Mouse (Mus musculus): ENCODE measurements around the gene Nxnl2. TPM values are rescaled to one million over a fixed set of nuclear protein-coding genes. Genes with fewer than 3 reads are reported as not detected.

Nxnl2 gene
- polyA plus RNA-seq, 1 experiment from 2014 or later: 0.72 TPM

- no peak overlapping the region for H3K4me2 ChIP-seq (ENCODE audit: low read depth, low read length, severe bottlenecking)
- WGBS: 75% methylated on average over 2 of the region's 2 CpGs
- no peak for DNase-seq (ENCODE audit: low spot score)
- H3K9ac ChIP-seq (ENCODE audit: low read length): no peak overlapping the region
- H3K4me1 ChIP-seq (replicated peaks; ENCODE audit: control insufficient read depth, insufficient read depth, low read length): no peaks in the 10 kb centered on the region
- H3K27ac ChIP-seq (ENCODE audit: low read depth, low read length): no peak overlapping the region
- ATAC-seq (replicated peaks; ENCODE audit: low FRiP score): no peak
- H3K36me3 ChIP-seq (ENCODE audit: control insufficient read depth, insufficient read depth, low read length): peaks cover 2% of the 10 kb centered on the region; the same call in 1 of the 2 replicates
- H3K27me3 ChIP-seq (ENCODE audit: control insufficient read depth, insufficient read depth, low read length): no peaks in the 10 kb centered on the region
- H3K4me3 ChIP-seq (ENCODE audit: low read depth, low read length): no peak overlapping the region
- H3K9me3 ChIP-seq (ENCODE audit: control insufficient read depth, low read length): no peaks in the 10 kb centered on the region
These were observed 33.7 kb upstream of the Nxnl2 start for GRCm38 (mm10) chr13:51136996-51137701.

DNA sequence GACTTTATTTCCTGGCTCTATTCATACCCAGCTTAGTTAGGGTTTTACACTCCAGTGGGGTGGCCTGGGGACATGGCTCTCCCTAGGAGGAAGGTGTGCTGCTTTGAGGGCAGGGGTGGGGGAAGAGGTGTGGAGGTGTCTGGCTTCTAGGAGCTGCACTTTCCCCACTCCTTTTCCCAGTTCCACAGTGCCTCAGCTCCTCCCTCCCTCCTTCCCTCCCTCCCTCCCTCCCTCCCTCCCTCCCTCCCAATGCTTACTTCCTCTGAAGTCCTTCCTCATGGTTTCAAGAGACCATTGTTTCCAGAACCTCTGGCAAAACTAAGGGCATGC, 33.2 kb upstream of the Nxnl2 start:
- Histone ChIP-seq H3K9ac (ENCODE audit: low read length) (no peak overlapping the region), H3K27ac (ENCODE audit: low read depth, low read length) (no peak overlapping the region), H3K4me1 (replicated peaks; ENCODE audit: control insufficient read depth, insufficient read depth, low read length) (no peaks in the 10 kb centered on the region), H3K4me2 (ENCODE audit: low read depth, low read length, severe bottlenecking) (no peak overlapping the region), H3K4me3 (ENCODE audit: low read depth, low read length) (no peak overlapping the region), H3K27me3 (ENCODE audit: control insufficient read depth, insufficient read depth, low read length) (no peaks in the 10 kb centered on the region), H3K9me3 (ENCODE audit: control insufficient read depth, low read length) (no peaks in the 10 kb centered on the region), H3K36me3 (ENCODE audit: control insufficient read depth, insufficient read depth, low read length) (peaks cover 2% of the 10 kb centered on the region; the same call in 1 of the 2 replicates)
- ATAC-seq (replicated peaks; ENCODE audit: low FRiP score): no peak
- no peak for DNase-seq (ENCODE audit: low spot score)

- no peak overlapping the region for H3K9ac ChIP-seq (ENCODE audit: low read length)
- no peak overlapping the region for H3K4me3 ChIP-seq (ENCODE audit: low read depth, low read length)
- no peak for ATAC-seq (replicated peaks; ENCODE audit: low FRiP score)
- no peaks in the 10 kb centered on the region; the same call in 1 of the 2 replicates for H3K36me3 ChIP-seq (ENCODE audit: control insufficient read depth, insufficient read depth, low read length)
- no peaks in the 10 kb centered on the region for H3K27me3 ChIP-seq (ENCODE audit: control insufficient read depth, insufficient read depth, low read length)
- WGBS: 74% methylated on average over 1 of the region's 1 CpGs
- H3K27ac ChIP-seq (ENCODE audit: low read depth, low read length): no peak overlapping the region
- no peak for DNase-seq (ENCODE audit: low spot score)
- H3K9me3 ChIP-seq (ENCODE audit: control insufficient read depth, low read length): no peaks in the 10 kb centered on the region
- no peak overlapping the region for H3K4me2 ChIP-seq (ENCODE audit: low read depth, low read length, severe bottlenecking)
- H3K4me1 ChIP-seq (replicated peaks; ENCODE audit: control insufficient read depth, insufficient read depth, low read length): no peaks in the 10 kb centered on the region
These were observed 23.7 kb upstream of the Nxnl2 start for GRCm38 (mm10) chr13:51147106-51147505.

GRCm38 (mm10) chr13:51152966-51153669, 17.7 kb upstream of the Nxnl2 start:
- no peak overlapping the region for H3K4me3 ChIP-seq (ENCODE audit: low read depth, low read length)
- ATAC-seq (replicated peaks; ENCODE audit: low FRiP score): no peak
- H3K4me2 ChIP-seq (ENCODE audit: low read depth, low read length, severe bottlenecking): no peak overlapping the region
- H3K9ac ChIP-seq (ENCODE audit: low read length): no peak overlapping the region
- no peak overlapping the region for H3K27ac ChIP-seq (ENCODE audit: low read depth, low read length)
- H3K9me3 ChIP-seq (ENCODE audit: control insufficient read depth, low read length): no peaks in the 10 kb centered on the region
- no peaks in the 10 kb centered on the region for H3K27me3 ChIP-seq (ENCODE audit: control insufficient read depth, insufficient read depth, low read length)
- 84% methylated on average over 4 of the region's 4 CpGs for WGBS
- H3K4me1 ChIP-seq (replicated peaks; ENCODE audit: control insufficient read depth, insufficient read depth, low read length): no peaks in the 10 kb centered on the region
- H3K36me3 ChIP-seq (ENCODE audit: control insufficient read depth, insufficient read depth, low read length): peaks cover 2% of the 10 kb centered on the region; the same call in 1 of the 2 replicates
- no peak for DNase-seq (ENCODE audit: low spot score)

DNA sequence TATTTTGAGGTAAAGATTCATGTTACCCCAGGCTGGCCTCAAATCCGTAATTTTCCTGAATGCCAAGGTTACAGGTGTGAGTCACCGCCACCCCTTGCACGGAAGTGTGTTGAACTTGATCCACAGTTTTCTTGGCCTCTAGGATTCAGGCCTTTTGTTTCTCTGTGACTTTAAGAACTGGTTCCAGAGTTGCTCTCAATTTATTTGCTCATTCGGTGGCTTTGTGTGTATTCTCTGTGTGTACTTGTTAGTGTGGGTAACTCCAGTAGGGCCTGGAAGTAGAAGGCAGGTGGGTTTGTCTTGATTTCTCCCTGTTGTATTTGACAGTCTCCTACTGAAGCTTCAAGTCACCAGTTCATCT, 17.2 kb upstream of the Nxnl2 start:
- DNase-seq (ENCODE audit: low spot score) (no peak), ATAC-seq (replicated peaks; ENCODE audit: low FRiP score) (no peak)
- Histone ChIP-seq H3K9ac (ENCODE audit: low read length) (no peak overlapping the region), H3K4me3 (ENCODE audit: low read depth, low read length) (no peak overlapping the region), H3K4me1 (replicated peaks; ENCODE audit: control insufficient read depth, insufficient read depth, low read length) (no peaks in the 10 kb centered on the region), H3K9me3 (ENCODE audit: control insufficient read depth, low read length) (no peaks in the 10 kb centered on the region), H3K27ac (ENCODE audit: low read depth, low read length) (no peak overlapping the region), H3K27me3 (ENCODE audit: control insufficient read depth, insufficient read depth, low read length) (no peaks in the 10 kb centered on the region), H3K4me2 (ENCODE audit: low read depth, low read length, severe bottlenecking) (no peak overlapping the region), H3K36me3 (ENCODE audit: control insufficient read depth, insufficient read depth, low read length) (peaks cover 2% of the 10 kb centered on the region; the same call in 1 of the 2 replicates)
- 94% methylated on average over 4 of the region's 4 CpGs for WGBS

- H3K4me2 ChIP-seq (ENCODE audit: low read depth, low read length, severe bottlenecking): no peak overlapping the region
- no peak overlapping the region for H3K4me3 ChIP-seq (ENCODE audit: low read depth, low read length)
- no peak overlapping the region for H3K9ac ChIP-seq (ENCODE audit: low read length)
- DNase-seq (ENCODE audit: low spot score): no peak
- 94% methylated on average over 15 of the region's 15 CpGs for WGBS
- H3K9me3 ChIP-seq (ENCODE audit: control insufficient read depth, low read length): no peaks in the 10 kb centered on the region
- H3K27ac ChIP-seq (ENCODE audit: low read depth, low read length): no peak overlapping the region
- no peaks in the 10 kb centered on the region for H3K4me1 ChIP-seq (replicated peaks; ENCODE audit: control insufficient read depth, insufficient read depth, low read length)
- no peaks in the 10 kb centered on the region for H3K27me3 ChIP-seq (ENCODE audit: control insufficient read depth, insufficient read depth, low read length)
- H3K36me3 ChIP-seq (ENCODE audit: control insufficient read depth, insufficient read depth, low read length): peaks cover 2% of the 10 kb centered on the region; the same call in 1 of the 2 replicates
- ATAC-seq (replicated peaks; ENCODE audit: low FRiP score): no peak
These were observed 15.4 kb upstream of the Nxnl2 start for GRCm38 (mm10) chr13:51155178-51156013.

DNA sequence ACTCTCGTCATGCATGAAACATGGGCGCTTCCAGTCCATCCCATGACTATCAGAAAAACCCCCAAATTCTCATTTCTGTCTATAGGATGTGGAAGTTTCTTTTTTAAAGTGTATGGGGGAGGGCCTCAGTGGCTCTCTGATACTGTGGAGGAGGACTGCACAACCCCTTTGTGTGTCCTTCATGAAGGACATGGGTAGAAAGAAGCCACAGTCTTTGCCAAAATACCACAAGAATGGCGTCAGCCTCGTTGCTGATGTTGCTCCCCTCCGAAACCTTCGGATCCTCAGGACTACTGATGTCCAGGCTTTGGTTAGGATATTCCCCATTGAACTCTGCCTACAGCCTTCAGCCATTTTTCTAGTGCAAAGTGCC, 14.8 kb upstream of the Nxnl2 start:
- DNase-seq (ENCODE audit: low spot score): no peak
- Histone ChIP-seq H3K9me3 (ENCODE audit: control insufficient read depth, low read length) (no peaks in the 10 kb centered on the region), H3K4me3 (ENCODE audit: low read depth, low read length) (no peak overlapping the region), H3K4me2 (ENCODE audit: low read depth, low read length, severe bottlenecking) (no peak overlapping the region), H3K27ac (ENCODE audit: low read depth, low read length) (no peak overlapping the region), H3K9ac (ENCODE audit: low read length) (no peak overlapping the region), H3K36me3 (ENCODE audit: control insufficient read depth, insufficient read depth, low read length) (peaks cover 2% of the 10 kb centered on the region; the same call in 1 of the 2 replicates), H3K27me3 (ENCODE audit: control insufficient read depth, insufficient read depth, low read length) (no peaks in the 10 kb centered on the region), H3K4me1 (replicated peaks; ENCODE audit: control insufficient read depth, insufficient read depth, low read length) (no peaks in the 10 kb centered on the region)
- WGBS: 95% methylated on average over 6 of the region's 6 CpGs
- no peak for ATAC-seq (replicated peaks; ENCODE audit: low FRiP score)

DNA sequence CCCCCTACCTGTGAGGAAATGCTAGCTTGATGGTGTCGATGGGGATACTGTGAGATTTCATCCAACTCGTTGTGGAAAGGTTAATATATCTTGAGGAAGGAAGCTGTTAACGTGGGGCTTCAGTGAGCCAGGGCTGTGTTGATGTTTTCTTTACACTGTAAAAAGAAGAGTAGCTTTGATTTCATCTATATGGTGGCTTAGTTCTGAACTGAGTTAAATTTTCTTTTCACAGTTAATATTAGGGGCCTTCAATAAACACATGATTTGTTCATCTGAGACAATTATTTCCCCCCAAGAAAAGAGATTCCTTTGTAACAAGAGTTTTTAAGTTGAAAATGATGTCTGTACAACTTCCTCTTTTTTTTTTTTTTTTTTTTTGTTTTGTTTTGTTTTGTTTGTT, 13.5 kb upstream of the Nxnl2 start:
- 92% methylated on average over 3 of the region's 3 CpGs for WGBS
- no peak for DNase-seq (ENCODE audit: low spot score)
- Histone ChIP-seq H3K36me3 (ENCODE audit: control insufficient read depth, insufficient read depth, low read length) (peaks cover 2% of the 10 kb centered on the region; the same call in 1 of the 2 replicates), H3K4me2 (ENCODE audit: low read depth, low read length, severe bottlenecking) (no peak overlapping the region), H3K27ac (ENCODE audit: low read depth, low read length) (no peak overlapping the region), H3K27me3 (ENCODE audit: control insufficient read depth, insufficient read depth, low read length) (no peaks in the 10 kb centered on the region), H3K9me3 (ENCODE audit: control insufficient read depth, low read length) (no peaks in the 10 kb centered on the region), H3K4me3 (ENCODE audit: low read depth, low read length) (no peak overlapping the region), H3K4me1 (replicated peaks; ENCODE audit: control insufficient read depth, insufficient read depth, low read length) (no peaks in the 10 kb centered on the region), H3K9ac (ENCODE audit: low read length) (no peak overlapping the region)
- ATAC-seq (replicated peaks; ENCODE audit: low FRiP score): no peak

All from forebrain, embryonic 11.5 days (tissue).